Mouse (Mus musculus) T-cell, adult 66 days (primary cell): Measurements from ENCODE around the gene Dbx2. TPM values are rescaled to one million over a fixed set of nuclear protein-coding genes. Genes with fewer than 3 reads are reported as not detected.

ENCODE experiments used
- total RNA-seq, 2 experiments: library from RNA; stranded (reverse); gene quantifications; 3 replicates in 1 of 2; 4 replicates in 1 of 2; pipeline ENCODE4 v1.2.4; 2023

Gene Dbx2
- not detected for total RNA-seq

GRCm38 (mm10) chr15:95655860-95656259 is at the start of gene Dbx2:
Gene Dbx2, minus strand, starts transcription at chr15:95655960.

Other genes starting within 250 kb of the Dbx2 start
- not detected for gene Nell2, start 127.4 kb downstream of the Dbx2 start, total RNA-seq
- gene Ano6, start 134.9 kb upstream of the Dbx2 start, total RNA-seq: 10 to 100 TPM; 67.6 to 80.3 TPM